Mouse (Mus musculus) urinary bladder, postnatal 4 days (tissue): ENCODE data around the gene Gm14744.
"Not testable (repeated sequence)": the region's sequence is repeated elsewhere in the genome, so short reads cannot be mapped to it uniquely, and the experiment has no call there.

Experiments used
- DNase-seq, 2 experiments: peaks; one replicate each; pipeline ENCODE4 v3.0.0; 2021 to 2022; ENCODE audit warnings: low spot score in 2 of 2

Gene Gm14744

DNA sequence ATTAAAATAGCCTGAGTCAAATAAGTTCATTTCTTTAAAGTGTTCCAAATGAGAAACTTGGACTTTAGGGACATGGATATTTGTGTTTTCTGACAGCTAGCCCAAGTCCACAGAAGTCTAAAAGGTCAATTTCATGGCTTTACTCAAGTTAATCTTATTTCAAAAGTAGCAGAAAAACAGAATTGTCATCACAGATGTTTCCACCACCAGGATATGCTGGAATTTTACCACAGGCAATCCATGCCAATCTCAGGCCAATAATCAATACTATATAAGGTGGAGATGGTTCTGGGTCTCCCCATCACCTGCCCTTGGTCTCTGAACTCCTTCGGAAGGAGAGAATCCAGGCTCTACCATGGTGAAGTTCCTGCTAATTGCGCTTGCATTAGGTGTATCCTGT, at the start of gene Gm14744:
Gene Gm14744, plus strand, starts transcription at position 301 of the 400 bp plus-strand sequence.
- not testable (repeated sequence) for DNase-seq

DNA sequence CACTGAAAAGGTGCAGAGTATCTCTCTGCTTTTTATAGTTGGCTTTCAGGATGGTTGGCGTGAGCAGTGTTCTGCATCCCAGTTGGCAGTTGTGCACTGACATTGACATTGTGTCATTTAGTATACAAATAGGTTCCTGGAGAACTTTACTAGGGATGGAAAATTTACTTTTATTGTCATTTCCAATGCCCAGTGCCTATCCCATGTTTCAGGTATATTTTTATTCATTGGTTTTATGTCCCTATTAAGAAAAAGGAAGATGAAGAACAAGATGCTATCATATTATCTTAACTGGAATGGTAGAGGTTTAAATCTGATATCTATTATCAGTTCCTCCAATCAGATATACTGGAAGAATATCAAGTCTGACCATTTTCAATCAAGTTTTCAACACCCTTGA, 11.0 kb upstream of the Gm14744 start, which contains the start of gene Pbsn:
Gene Pbsn, minus strand, starts transcription at position 101 of the 400 bp plus-strand sequence.
- DNase-seq: no peak

DNA sequence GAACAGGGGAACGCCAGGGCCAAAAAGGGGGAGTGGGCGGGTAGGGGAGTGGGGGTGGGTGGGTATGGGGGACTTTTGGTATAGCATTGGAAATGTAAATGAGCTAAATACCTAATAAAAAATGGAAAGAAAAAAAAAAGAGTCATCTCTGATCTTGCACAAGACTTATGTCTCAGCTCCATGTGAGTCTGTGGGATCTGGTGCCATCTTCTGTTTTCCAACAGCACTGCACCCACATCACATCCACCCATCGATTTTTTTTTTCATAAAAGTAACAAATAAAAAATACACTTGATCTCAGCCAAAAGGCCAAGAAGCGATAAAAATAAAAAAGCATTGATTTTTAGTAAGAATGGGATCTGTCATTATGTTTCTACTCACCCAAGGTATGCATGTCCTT, 15.5 kb downstream of the Gm14744 start:
- DNase-seq: not testable (repeated sequence)
